Mouse (Mus musculus) layer of hippocampus, adult 2 months (tissue): ENCODE results near the gene Fam193a. TPM values are rescaled to one million over a fixed set of nuclear protein-coding genes. Genes with fewer than 3 reads are reported as not detected.

Experiments
- DNase-seq, 2 experiments: peaks; one replicate each; pipeline ENCODE4 v3.0.0; 2022; ENCODE audit warnings: low spot score in 2 of 2
- H3K27ac ChIP-seq: fragments of 200-600 bp; 2 replicates; pipeline ENCODE4 v1.8.1; 2022
- H3K4me3 ChIP-seq: fragments of 200-600 bp; 2 replicates; pipeline ENCODE4 v1.8.1; 2022; ENCODE audit warnings: mild to moderate bottlenecking
- CTCF ChIP-seq: fragments of 200-600 bp; conservative IDR thresholded peaks from 2 replicates; pipeline ENCODE4 v1.8.1; 2022; ENCODE audit warnings: antibody characterized with exemption, mild to moderate bottlenecking, moderate library complexity
- total RNA-seq, 2 experiments: library from RNA; stranded (reverse); gene quantifications; 2 replicates each; pipeline ENCODE4 v1.2.3; 2021

The Fam193a gene
- total RNA-seq, 2 experiments from 2014 or later, result 42.6 to 46.4 TPM

GRCm38 (mm10) chr5:34395347-34395746, 25.6 kb downstream of the Fam193a start:
- H3K4me3 ChIP-seq, result no peak overlapping the region
- H3K27ac ChIP-seq, result peak overlapping the region; percentile 21
- no peak for DNase-seq
- TF ChIP-seq CTCF, result no peak

- TF ChIP-seq CTCF, result no peak
- Histone ChIP-seq H3K27ac (peak overlapping the region; percentile 21), H3K4me3 (no peak overlapping the region)
- no peak for DNase-seq
These were observed 26.3 kb downstream of the Fam193a start for GRCm38 (mm10) chr5:34395850-34396540.

DNA sequence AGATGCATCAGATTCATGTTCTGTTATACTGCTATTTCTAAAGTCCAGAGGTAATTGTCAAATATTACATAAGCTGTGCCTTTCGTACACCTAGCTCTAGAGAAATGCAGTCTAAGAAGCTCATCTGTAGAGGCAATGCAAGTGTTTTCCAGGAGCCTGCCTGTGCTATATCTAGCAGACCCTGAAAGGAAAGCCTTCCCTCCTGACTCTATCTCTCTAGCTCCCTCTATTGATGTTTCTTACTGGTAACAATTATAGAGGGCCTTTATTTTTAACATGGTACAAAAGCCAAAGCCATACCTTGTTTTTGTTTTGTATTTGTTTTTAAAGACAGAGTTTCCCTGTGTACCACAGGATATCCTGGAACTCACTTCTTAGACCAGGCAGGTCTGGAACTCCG, 28.1 kb downstream of the Fam193a start:
- no peak for DNase-seq
- H3K4me3 ChIP-seq, result no peak overlapping the region
- H3K27ac ChIP-seq, result no peak overlapping the region
- TF ChIP-seq CTCF, result peak; percentile 68

DNA sequence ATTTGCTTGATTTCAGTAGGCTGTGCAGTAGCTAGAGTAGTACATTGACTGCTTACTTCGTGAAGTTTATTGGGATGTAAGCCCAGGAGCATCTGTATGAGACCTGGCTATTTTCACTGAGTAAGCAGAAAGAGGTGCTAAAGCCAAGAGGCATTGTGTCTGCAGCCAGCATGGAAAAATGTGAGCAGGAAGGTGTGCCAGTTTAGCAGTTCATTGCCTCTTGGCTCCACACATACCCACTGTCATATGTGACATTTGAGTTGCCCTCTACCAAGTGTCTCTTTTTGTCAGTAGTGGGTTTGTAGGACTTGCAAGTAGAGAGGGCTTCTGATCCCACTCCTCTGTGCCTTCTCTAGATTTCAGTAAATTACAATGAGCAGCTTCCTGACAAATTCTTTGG, 28.6 kb downstream of the Fam193a start:
- Histone ChIP-seq H3K4me3 (no peak overlapping the region), H3K27ac (no peak overlapping the region)
- no peak for TF ChIP-seq CTCF
- DNase-seq, result no peak

DNA sequence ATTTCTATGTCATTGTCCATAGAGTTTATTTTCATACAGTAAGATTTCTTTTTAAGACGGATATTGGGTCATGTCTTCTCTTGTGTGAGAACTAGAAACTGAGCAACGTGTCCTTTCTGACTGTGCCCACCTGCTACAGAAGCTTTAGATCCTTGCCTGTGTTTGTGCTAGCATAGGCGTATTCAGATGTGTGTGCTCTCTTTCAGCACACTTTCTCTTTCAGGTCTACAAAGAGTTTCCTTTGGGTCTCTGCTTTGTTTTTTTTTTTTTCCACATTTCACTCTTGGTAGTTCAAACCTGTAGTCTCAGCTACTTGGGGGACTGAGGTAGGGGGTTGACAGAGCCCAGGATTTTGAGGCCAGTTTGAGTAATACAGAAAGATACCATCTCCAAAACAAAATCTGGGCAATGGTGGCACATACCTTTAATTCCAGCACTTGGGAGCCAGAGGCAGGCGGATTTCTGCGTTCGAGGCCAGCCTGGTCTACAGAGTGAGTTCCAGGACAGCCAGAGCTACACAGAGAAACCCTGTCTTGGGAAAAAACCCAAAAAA, 37.7 kb downstream of the Fam193a start:
- no peak for TF ChIP-seq CTCF
- DNase-seq, result no peak
- no peak overlapping the region for H3K4me3 ChIP-seq
- no peak overlapping the region; the same call in 1 of the 2 replicates for H3K27ac ChIP-seq

- no peak for DNase-seq
- no peak overlapping the region for H3K4me3 ChIP-seq
- no peak for TF ChIP-seq CTCF
- H3K27ac ChIP-seq, result no peak overlapping the region
These were observed 39.3 kb downstream of the Fam193a start for GRCm38 (mm10) chr5:34409002-34409401.

- DNase-seq, result no peak
- TF ChIP-seq CTCF, result no peak
- no peak overlapping the region for H3K27ac ChIP-seq
These were observed 41.1 kb downstream of the Fam193a start for GRCm38 (mm10) chr5:34410819-34411218.

DNA sequence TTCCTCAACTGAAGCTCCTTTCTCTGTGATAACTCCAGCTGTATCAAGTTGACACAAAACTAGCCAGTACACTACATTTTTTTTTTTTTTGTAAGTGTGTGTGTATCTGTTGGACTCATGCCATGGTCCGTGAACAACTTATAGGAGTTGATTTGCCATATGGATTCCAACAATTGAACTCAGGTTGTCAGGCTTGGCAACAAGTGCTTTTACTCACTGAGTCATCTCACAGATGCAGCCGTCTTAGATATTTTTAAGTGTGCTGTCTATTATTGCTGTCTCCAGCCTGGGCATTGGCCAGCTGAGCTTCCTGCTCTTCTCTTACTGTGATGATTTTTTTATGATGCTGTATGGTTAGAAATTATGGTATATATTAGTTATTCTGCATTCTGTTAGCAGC, 44.2 kb downstream of the Fam193a start:
- TF ChIP-seq CTCF, result no peak
- no peak for DNase-seq
- Histone ChIP-seq H3K4me3 (no peak overlapping the region), H3K27ac (no peak overlapping the region)

More at GRCm38 (mm10) chr5:34410819-34411218, 41.1 kb downstream of the Fam193a start:
- no peak overlapping the region for H3K4me3 ChIP-seq

GRCm38 (mm10) chr5:34417251-34418008, 47.7 kb downstream of the Fam193a start:
- DNase-seq, result no peak
- Histone ChIP-seq H3K4me3 (no peak overlapping the region), H3K27ac (no peak overlapping the region)
- no peak for TF ChIP-seq CTCF

- Histone ChIP-seq H3K4me3 (no peak overlapping the region), H3K27ac (no peak overlapping the region)
- TF ChIP-seq CTCF, result no peak
- no peak for DNase-seq
These were observed 49.5 kb downstream of the Fam193a start for GRCm38 (mm10) chr5:34419188-34419587.

DNA sequence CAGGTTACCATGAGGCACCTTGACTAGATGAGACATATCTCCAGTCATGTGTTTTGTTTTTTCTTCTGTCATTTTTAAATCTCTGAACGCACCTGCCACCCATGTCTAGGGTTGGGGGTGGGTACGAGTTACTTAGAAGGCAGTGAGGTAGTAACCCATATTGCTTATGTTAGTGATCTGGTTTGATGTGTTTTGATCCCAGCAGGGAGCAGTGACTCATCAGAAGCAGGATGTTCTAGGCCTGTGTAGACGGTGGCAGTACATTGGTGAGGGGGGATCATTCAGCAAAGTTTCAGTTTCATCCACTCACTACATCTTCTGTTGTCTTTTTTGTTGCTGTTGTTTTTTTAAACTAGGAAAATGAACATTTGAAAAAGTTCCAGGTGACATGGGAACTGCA, 61.0 kb downstream of the Fam193a start:
- TF ChIP-seq CTCF, result no peak
- no peak overlapping the region for H3K4me3 ChIP-seq
- DNase-seq, result no peak
- no peak overlapping the region for H3K27ac ChIP-seq

- no peak for DNase-seq
- TF ChIP-seq CTCF, result no peak
- 0 out of 2 replicates have a peak overlapping the region, but pooled peaks have one; percentile 8 for H3K27ac ChIP-seq
- H3K4me3 ChIP-seq, result no peak overlapping the region
These were observed 64.1 kb downstream of the Fam193a start for GRCm38 (mm10) chr5:34433786-34434185.

- peak; percentile 35 to 45 for DNase-seq
- H3K27ac ChIP-seq, result 0 out of 2 replicates have a peak overlapping the region, but pooled peaks have one; percentile 8
- TF ChIP-seq CTCF, result no peak
- H3K4me3 ChIP-seq, result no peak overlapping the region
These were observed 64.5 kb downstream of the Fam193a start for GRCm38 (mm10) chr5:34434241-34434640.
